Comparison of ENCODE assay signal across 35 mouse cellular contexts in the genomic region with DNA sequence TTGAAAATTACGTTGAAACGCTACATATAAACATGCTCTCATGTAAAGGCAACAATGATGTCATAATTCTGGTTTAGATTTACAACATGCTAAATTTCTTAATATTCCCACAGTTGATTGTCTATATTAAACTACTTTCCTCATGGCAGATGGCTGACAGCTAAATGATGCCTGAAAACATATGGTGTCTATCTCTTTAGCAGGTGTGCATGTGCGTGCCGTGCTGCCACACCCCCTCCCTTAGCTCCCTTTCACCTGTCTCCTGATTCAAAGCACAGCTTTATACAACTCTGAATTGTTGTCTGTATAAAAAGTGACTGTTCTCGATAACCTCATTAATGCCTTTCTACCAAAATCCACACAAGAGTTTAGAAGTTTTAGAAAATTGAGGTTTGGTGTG.
"Had no signal": no experiment of that assay in that cellular context is flagged by ENCODE, and none has a peak within 500 bp of the region (broad histone marks: within the 10 kb centered on the region; RNA-seq: fewer than 3 reads in every experiment).

No protein-coding gene starts in this region.

- DNase-seq: heart, postnatal 10 days; heart, postnatal 14 days; heart, postnatal 36 days; heart, postnatal 4 days; kidney, adult 11 months; kidney, adult 18-20 months; kidney, adult 2 months; kidney, adult 8-10 months; kidney, adult 9 months; kidney, postnatal 10 days; kidney, postnatal 14 days; kidney, postnatal 25 days; kidney, postnatal 36 days; kidney, postnatal 4 days; layer of hippocampus, adult 9-11 months; layer of hippocampus, postnatal 36 days had no signal

- H3K27me3 ChIP-seq: heart, embryonic 12.5 days; heart, embryonic 13.5 days; heart, embryonic 15.5 days; hindbrain, embryonic 12.5 days; hindbrain, embryonic 13.5 days; hindbrain, embryonic 15.5 days; intestine, embryonic 15.5 days; kidney, embryonic 15.5 days had no signal

- H3K36me3 ChIP-seq: heart, embryonic 12.5 days; heart, embryonic 13.5 days; heart, embryonic 15.5 days; hindbrain, embryonic 10.5 days; hindbrain, embryonic 12.5 days; hindbrain, embryonic 13.5 days; hindbrain, embryonic 15.5 days; intestine, embryonic 15.5 days; kidney, embryonic 15.5 days had no signal

- H3K27ac ChIP-seq: heart, embryonic 13.5 days; heart, embryonic 15.5 days; hindbrain, embryonic 12.5 days; hindbrain, embryonic 13.5 days; hindbrain, embryonic 14.5 days; hindbrain, embryonic 15.5 days; hindbrain, postnatal 0 days; intestine, embryonic 15.5 days; kidney, embryonic 15.5 days; kidney, postnatal 0 days; layer of hippocampus, adult 2 months; left cerebral cortex, adult 2 months had no signal

- H3K4me3 ChIP-seq: heart, embryonic 12.5 days; heart, embryonic 13.5 days; heart, embryonic 15.5 days; hindbrain, embryonic 10.5 days; hindbrain, embryonic 12.5 days; hindbrain, embryonic 13.5 days; hindbrain, embryonic 15.5 days; intestine, embryonic 15.5 days; kidney, embryonic 15.5 days; layer of hippocampus, adult 2 months; left cerebral cortex, adult 2 months had no signal

- H3K9me3 ChIP-seq: heart, embryonic 12.5 days; heart, embryonic 13.5 days; heart, embryonic 15.5 days; hindbrain, embryonic 10.5 days; hindbrain, embryonic 12.5 days; hindbrain, embryonic 13.5 days; hindbrain, embryonic 15.5 days; intestine, embryonic 15.5 days; kidney, embryonic 15.5 days had no signal

- ATAC-seq: hindbrain, embryonic 16.5 days; hindbrain, postnatal 0 days; inflammation-experienced regulatory T-cells, adult 6 months; intestine, embryonic 15.5 days; intestine, embryonic 16.5 days; intestine, postnatal 0 days had no signal

- H3K4me2 ChIP-seq: heart, embryonic 11.5 days; heart, embryonic 12.5 days; heart, embryonic 13.5 days; heart, embryonic 15.5 days; hindbrain, embryonic 12.5 days; hindbrain, embryonic 13.5 days; hindbrain, embryonic 14.5 days; hindbrain, embryonic 15.5 days; intestine, embryonic 15.5 days; kidney, embryonic 15.5 days had no signal

- H3K9ac ChIP-seq: heart, embryonic 12.5 days; heart, embryonic 13.5 days; heart, embryonic 15.5 days; hindbrain, embryonic 12.5 days; hindbrain, embryonic 13.5 days; hindbrain, embryonic 14.5 days; hindbrain, embryonic 15.5 days; intestine, embryonic 15.5 days; kidney, embryonic 15.5 days had no signal

- H3K4me1 ChIP-seq: heart, embryonic 13.5 days; heart, embryonic 15.5 days had no signal
